Mouse (Mus musculus): Measurements from ENCODE around the gene Cdc16. TPM values are rescaled to one million over a fixed set of nuclear protein-coding genes. Genes with fewer than 3 reads are reported as not detected.
A peak's percentile ranks its signal among the peaks of the same experiment; 100 is the strongest.
"Not testable (repeated sequence)": the region's sequence is repeated elsewhere in the genome, so short reads cannot be mapped to it uniquely, and the experiment has no call there.

The Cdc16 gene
- polyA plus RNA-seq, 2 experiments: 31.3 to 51.4 TPM

DNA sequence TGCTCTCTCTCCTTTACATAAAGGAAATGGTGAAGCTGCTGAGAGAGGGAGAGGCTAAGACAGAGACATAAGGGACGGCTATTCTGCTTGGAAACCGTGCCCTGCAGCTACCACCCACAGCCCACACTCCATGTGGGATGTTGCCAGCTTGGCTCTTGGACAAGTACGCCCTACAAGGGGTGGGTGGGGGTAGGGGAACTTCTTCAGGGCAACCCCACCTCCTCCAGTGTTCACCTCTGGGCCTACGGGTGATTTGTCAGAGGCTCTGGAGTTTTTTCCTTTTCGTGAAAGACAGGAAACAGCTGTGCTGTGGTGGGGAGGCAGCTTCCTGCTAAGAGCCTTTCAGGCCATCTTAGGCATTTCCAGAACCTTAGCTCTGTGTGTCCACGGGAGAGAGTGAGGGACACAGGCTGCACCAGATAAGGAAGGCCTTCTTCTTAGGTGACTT, 17.1 kb upstream of the Cdc16 start:
- peak overlapping the region; percentile 62 for H3K4me2 ChIP-seq (ENCODE audit: low read depth)
- peaks cover 25 to 28% of the 10 kb centered on the region in 2 experiments for H3K4me1 ChIP-seq (replicated peaks; ENCODE audit: control insufficient read depth in 2 of 2, insufficient read depth in 2 of 2, low read length in 1 of 2)
- H3K27ac ChIP-seq: peak overlapping the region; percentile 79
- DNase-seq (ENCODE audit: low read depth in 3 of 3, low spot score in 3 of 3): peak in 1 of 3 experiments; percentile 28
- no peaks in the 10 kb centered on the region for H3K27me3 ChIP-seq (ENCODE audit: control insufficient read depth, insufficient read depth, low read length)
- no peak overlapping the region for H3K4me3 ChIP-seq (ENCODE audit: insufficient read depth in 1 of 2, low read depth in 2 of 2, low read length in 2 of 2)
- ATAC-seq (ENCODE audit: insufficient read depth): peak; percentile 56
- no peaks in the 10 kb centered on the region for H3K36me3 ChIP-seq (replicated peaks; ENCODE audit: control insufficient read depth, insufficient read depth, low read depth)
- H3K9me3 ChIP-seq (ENCODE audit: control insufficient read depth, low read length): no peaks in the 10 kb centered on the region
- TF ChIP-seq CTCF (IDR thresholded peaks at IDR 0.05; ENCODE audit: low read depth) (no peak), EP300 (IDR thresholded peaks at IDR 0.05; ENCODE audit: low read depth) (no peak)
- peak overlapping the region; percentile 56 for H3K9ac ChIP-seq (replicated peaks)
- WGBS (ENCODE audit: insufficient replicate concordance): 11% methylated on average over 6 of the region's 6 CpGs

GRCm38 (mm10) chr8:13740817-13741613, 16.5 kb upstream of the Cdc16 start:
- WGBS (ENCODE audit: insufficient replicate concordance): 23% methylated on average over 7 of the region's 7 CpGs

DNA sequence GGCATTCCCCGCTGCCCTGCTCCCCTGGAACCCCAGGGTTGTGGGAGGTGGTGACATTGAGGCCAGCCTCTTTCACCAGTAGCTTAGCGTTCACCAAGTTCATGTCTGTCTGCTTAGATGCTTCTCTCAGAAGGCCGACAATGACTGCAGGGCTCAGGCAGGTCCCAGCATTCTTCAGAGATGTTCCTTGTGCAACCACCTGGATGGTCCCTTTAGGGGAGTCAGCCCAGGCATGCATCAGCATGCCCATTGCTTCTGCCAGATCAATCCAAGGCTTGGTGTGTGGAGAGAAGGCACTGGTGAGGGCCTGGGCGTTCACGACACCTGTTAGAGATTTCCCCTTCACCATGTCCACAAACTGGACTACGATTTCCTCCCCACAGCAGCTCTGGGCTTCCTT, 11.3 kb upstream of the Cdc16 start:
- H3K4me1 ChIP-seq (replicated peaks; ENCODE audit: control insufficient read depth in 2 of 2, insufficient read depth in 2 of 2, low read length in 1 of 2): peaks cover 12% of the 10 kb centered on the region in 2 experiments
- H3K9ac ChIP-seq (replicated peaks); H3K4me3 ChIP-seq (ENCODE audit: insufficient read depth in 1 of 2, low read depth in 2 of 2, low read length in 2 of 2); H3K27me3 ChIP-seq (ENCODE audit: control insufficient read depth, insufficient read depth, low read length); ATAC-seq (ENCODE audit: insufficient read depth); DNase-seq (ENCODE audit: low read depth in 3 of 3, low spot score in 3 of 3); H3K4me2 ChIP-seq (ENCODE audit: low read depth); H3K36me3 ChIP-seq (replicated peaks; ENCODE audit: control insufficient read depth, insufficient read depth, low read depth); H3K9me3 ChIP-seq (ENCODE audit: control insufficient read depth, low read length); H3K27ac ChIP-seq: not testable (repeated sequence)
- 78% methylated on average over 5 of the region's 6 CpGs for WGBS (ENCODE audit: insufficient replicate concordance)

More at GRCm38 (mm10) chr8:13740817-13741613, 16.5 kb upstream of the Cdc16 start:
- Histone ChIP-seq H3K4me3 (ENCODE audit: insufficient read depth in 1 of 2, low read depth in 2 of 2, low read length in 2 of 2) (peak overlapping the region in 1 of 2 experiments; percentile 19; a peak in 1 of 4 replicates), H3K4me1 (replicated peaks; ENCODE audit: control insufficient read depth in 2 of 2, insufficient read depth in 2 of 2, low read length in 1 of 2) (peaks cover 25 to 28% of the 10 kb centered on the region in 2 experiments), H3K27ac (peak overlapping the region; percentile 79), H3K27me3 (ENCODE audit: control insufficient read depth, insufficient read depth, low read length) (no peaks in the 10 kb centered on the region), H3K36me3 (replicated peaks; ENCODE audit: control insufficient read depth, insufficient read depth, low read depth) (no peaks in the 10 kb centered on the region), H3K9ac (replicated peaks) (peak overlapping the region; percentile 56), H3K4me2 (ENCODE audit: low read depth) (peak overlapping the region; percentile 62), H3K9me3 (ENCODE audit: control insufficient read depth, low read length) (no peaks in the 10 kb centered on the region)
- ATAC-seq (ENCODE audit: insufficient read depth) (peak; percentile 97), DNase-seq (ENCODE audit: low read depth in 3 of 3, low spot score in 3 of 3) (peak; percentile 66 to 78 (median 69))
- peak; percentile 82 for TF ChIP-seq EP300 (IDR thresholded peaks at IDR 0.05; ENCODE audit: low read depth)
- TF ChIP-seq CTCF (IDR thresholded peaks at IDR 0.05; ENCODE audit: low read depth): no peak

DNA sequence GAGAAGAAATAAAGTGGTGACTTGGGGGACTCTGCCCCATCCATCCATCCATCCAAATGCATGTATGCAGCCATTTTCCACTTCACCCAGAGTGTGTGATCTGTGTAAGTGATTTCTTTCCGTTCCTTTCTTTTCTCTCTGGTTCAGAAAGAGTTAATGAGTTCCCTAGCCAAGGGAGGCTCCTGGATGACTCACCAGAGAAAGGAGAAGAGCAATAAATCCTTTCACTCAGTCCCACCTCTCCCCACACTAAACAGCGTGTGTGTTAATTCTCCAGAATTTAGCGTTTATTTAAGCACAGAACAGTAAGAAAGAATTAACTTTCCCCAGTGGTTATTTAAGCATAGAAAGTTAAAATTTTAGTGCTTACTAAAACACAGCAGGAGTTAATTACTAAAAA, 9.8 kb upstream of the Cdc16 start:
- 22% methylated on average over 3 of the region's 3 CpGs for WGBS (ENCODE audit: insufficient replicate concordance)
- peaks cover 0 to 1% of the 10 kb centered on the region in 2 experiments; a peak in 2 of 4 replicates for H3K4me1 ChIP-seq (replicated peaks; ENCODE audit: control insufficient read depth in 2 of 2, insufficient read depth in 2 of 2, low read length in 1 of 2)
- no peak for DNase-seq (ENCODE audit: low read depth in 3 of 3, low spot score in 3 of 3)
- H3K27ac ChIP-seq: no peak overlapping the region
- H3K9ac ChIP-seq (replicated peaks): no peak overlapping the region
- H3K4me2 ChIP-seq (ENCODE audit: low read depth): no peak overlapping the region
- H3K4me3 ChIP-seq (ENCODE audit: insufficient read depth in 1 of 2, low read depth in 2 of 2, low read length in 2 of 2): no peak overlapping the region
- no peaks in the 10 kb centered on the region for H3K9me3 ChIP-seq (ENCODE audit: control insufficient read depth, low read length)
- TF ChIP-seq CTCF (IDR thresholded peaks at IDR 0.05; ENCODE audit: low read depth) (no peak), EP300 (IDR thresholded peaks at IDR 0.05; ENCODE audit: low read depth) (no peak)
- no peaks in the 10 kb centered on the region for H3K36me3 ChIP-seq (replicated peaks; ENCODE audit: control insufficient read depth, insufficient read depth, low read depth)
- no peaks in the 10 kb centered on the region for H3K27me3 ChIP-seq (ENCODE audit: control insufficient read depth, insufficient read depth, low read length)
- no peak for ATAC-seq (ENCODE audit: insufficient read depth)

GRCm38 (mm10) chr8:13753680-13754079, 3.8 kb upstream of the Cdc16 start:
- Histone ChIP-seq H3K4me1 (replicated peaks; ENCODE audit: control insufficient read depth in 2 of 2, insufficient read depth in 2 of 2, low read length in 1 of 2) (peaks cover 0 to 3% of the 10 kb centered on the region in 2 experiments; a peak in 3 of 4 replicates), H3K27ac (no peak overlapping the region), H3K36me3 (replicated peaks; ENCODE audit: control insufficient read depth, insufficient read depth, low read depth) (no peaks in the 10 kb centered on the region), H3K9ac (replicated peaks) (no peak overlapping the region), H3K4me3 (ENCODE audit: insufficient read depth in 1 of 2, low read depth in 2 of 2, low read length in 2 of 2) (no peak overlapping the region), H3K27me3 (ENCODE audit: control insufficient read depth, insufficient read depth, low read length) (no peaks in the 10 kb centered on the region), H3K4me2 (ENCODE audit: low read depth) (no peak overlapping the region), H3K9me3 (ENCODE audit: control insufficient read depth, low read length) (no peaks in the 10 kb centered on the region)
- ATAC-seq (ENCODE audit: insufficient read depth) (no peak), DNase-seq (ENCODE audit: low read depth in 3 of 3, low spot score in 3 of 3) (peak; percentile 57 to 68 (median 60))
- WGBS (ENCODE audit: insufficient replicate concordance): 12% methylated on average over 2 of the region's 2 CpGs
- TF ChIP-seq CTCF (IDR thresholded peaks at IDR 0.05; ENCODE audit: low read depth) (peak; percentile 88), EP300 (IDR thresholded peaks at IDR 0.05; ENCODE audit: low read depth) (no peak)
